Mouse (Mus musculus) limb, embryonic 11.5 days (tissue): ENCODE measurements at regions not wholly inside any gene's neighbourhood (a gene's known extent, or its start where the extent isn't known, plus 50 kb on each side); places are given as distances from the start of the nearest gene placed in this dataset.

Source experiments
- ATAC-seq: fragments of 200-750 bp; cut with Nextera tagmentation; 2 replicates; pipeline ENCODE4 v1.8.0; 2017; ENCODE audit warnings: low read depth; ENCODE audit not compliant: insufficient number of reproducible peaks, low FRiP score, low TSS enrichment
- DNase-seq: peaks from one replicate; pipeline ENCODE4 v3.0.0-alpha.2; 2015; ENCODE audit warnings: low spot score
- H3K27ac ChIP-seq: fragments of 300-500 bp; sonication (generic); replicated peaks from 2 replicates; pipeline ENCODE4 v1.5.1; 2014; ENCODE audit warnings: low read depth, mild to moderate bottlenecking, low read length
- H3K27me3 ChIP-seq: fragments of 300-500 bp; sonication (generic); 2 replicates; pipeline ENCODE4 v1.6.1; 2014; ENCODE audit warnings: mild to moderate bottlenecking, low read length, mixed read lengths; ENCODE audit not compliant: control insufficient read depth, insufficient read depth
- H3K36me3 ChIP-seq: fragments of 300-500 bp; sonication (generic); 2 replicates; pipeline ENCODE4 v1.6.1; 2014; ENCODE audit warnings: mild to moderate bottlenecking, low read length, moderate library complexity, mixed read lengths; ENCODE audit not compliant: control insufficient read depth, insufficient read depth
- H3K4me1 ChIP-seq: fragments of 300-500 bp; sonication (generic); 2 replicates; pipeline ENCODE4 v1.6.1; 2014; ENCODE audit warnings: low read length, mixed read lengths; ENCODE audit not compliant: control insufficient read depth, insufficient read depth
- H3K4me2 ChIP-seq: fragments of 300-500 bp; sonication (generic); 2 replicates; pipeline ENCODE4 v1.6.1; 2014; ENCODE audit warnings: low read depth, mild to moderate bottlenecking, moderate library complexity; ENCODE audit not compliant: severe bottlenecking
- H3K4me3 ChIP-seq: fragments of 300-500 bp; sonication (generic); 2 replicates; pipeline ENCODE4 v1.5.1; 2014; ENCODE audit warnings: low read depth, low read length
- H3K9ac ChIP-seq: fragments of 300-500 bp; sonication (generic); 2 replicates; pipeline ENCODE4 v1.6.1; 2014; ENCODE audit warnings: mild to moderate bottlenecking, low read length
- H3K9me3 ChIP-seq: fragments of 300-500 bp; sonication (generic); 2 replicates; pipeline ENCODE4 v1.6.1; 2016; ENCODE audit warnings: low read length; ENCODE audit not compliant: control insufficient read depth
- WGBS: fragments of 180-500 bp; shearing (Covaris S2); extraction: QIAGEN DNeasy Blood & Tissue Kit; methylation state at CpG from one replicate; pipeline ENCODE4 v1.1.7; 2014; 5-methylcytosine and 5-hydroxymethylcytosine counted together

GRCm38 (mm10) chr3:52792121-52792520 lies 224.9 kb downstream of the Cog6 start:
- Histone ChIP-seq H3K9me3 (no peaks in the 10 kb centered on the region), H3K4me3 (no peak overlapping the region), H3K27ac (no peak overlapping the region), H3K4me2 (no peak overlapping the region), H3K4me1 (no peaks in the 10 kb centered on the region), H3K27me3 (no peaks in the 10 kb centered on the region), H3K9ac (no peak overlapping the region), H3K36me3 (no peaks in the 10 kb centered on the region)
- ATAC-seq (no peak), DNase-seq (no peak)
- 50% methylated on average over 5 of the region's 5 CpGs for whole genome bisulfite sequencing

GRCm38 (mm10) chr3:52790942-52791341 lies 226.1 kb downstream of the Cog6 start:
- no peak for DNase-seq
- ATAC-seq, result no peak
- 90% methylated on average over 2 of the region's 2 CpGs for WGBS
- no peaks in the 10 kb centered on the region for H3K4me1 ChIP-seq
- H3K27ac ChIP-seq, result no peak overlapping the region
- no peaks in the 10 kb centered on the region for H3K27me3 ChIP-seq
- H3K9ac ChIP-seq, result no peak overlapping the region
- no peak overlapping the region for H3K4me2 ChIP-seq
- no peaks in the 10 kb centered on the region for H3K36me3 ChIP-seq
- H3K4me3 ChIP-seq, result no peak overlapping the region
- H3K9me3 ChIP-seq, result no peaks in the 10 kb centered on the region

GRCm38 (mm10) chr3:52787964-52788760 lies 228.9 kb downstream of the Cog6 start:
- H3K27ac ChIP-seq, result no peak overlapping the region
- ATAC-seq (no peak), DNase-seq (no peak)
- H3K4me2 ChIP-seq, result no peak overlapping the region
- H3K36me3 ChIP-seq, result no peaks in the 10 kb centered on the region
- H3K4me3 ChIP-seq, result no peak overlapping the region
- H3K4me1 ChIP-seq, result no peaks in the 10 kb centered on the region
- H3K9me3 ChIP-seq, result no peaks in the 10 kb centered on the region
- no peak overlapping the region for H3K9ac ChIP-seq
- no peaks in the 10 kb centered on the region for H3K27me3 ChIP-seq
- 93% methylated on average over 10 of the region's 10 CpGs for WGBS

- H3K27ac ChIP-seq, result no peak overlapping the region
- DNase-seq (no peak), ATAC-seq (no peak)
- H3K27me3 ChIP-seq, result no peaks in the 10 kb centered on the region
- no peaks in the 10 kb centered on the region for H3K9me3 ChIP-seq
- no peaks in the 10 kb centered on the region for H3K36me3 ChIP-seq
- H3K4me2 ChIP-seq, result no peak overlapping the region
- H3K4me1 ChIP-seq, result no peaks in the 10 kb centered on the region
- WGBS, result 67% methylated on average over 1 of the region's 1 CpGs
- H3K9ac ChIP-seq, result no peak overlapping the region
- no peak overlapping the region for H3K4me3 ChIP-seq
These were observed 231.4 kb downstream of the Cog6 start for GRCm38 (mm10) chr3:52785595-52785994.

GRCm38 (mm10) chr3:52784476-52784875 lies 232.6 kb downstream of the Cog6 start:
- H3K4me2 ChIP-seq, result no peak overlapping the region
- no peaks in the 10 kb centered on the region for H3K36me3 ChIP-seq
- H3K9me3 ChIP-seq, result no peaks in the 10 kb centered on the region
- DNase-seq, result no peak
- WGBS, result 54% methylated on average over 7 of the region's 7 CpGs
- no peaks in the 10 kb centered on the region for H3K4me1 ChIP-seq
- no peak overlapping the region for H3K4me3 ChIP-seq
- no peak overlapping the region for H3K27ac ChIP-seq
- H3K9ac ChIP-seq, result no peak overlapping the region
- no peaks in the 10 kb centered on the region for H3K27me3 ChIP-seq
- no peak for ATAC-seq

GRCm38 (mm10) chr3:52782576-52782975 lies 234.5 kb downstream of the Cog6 start:
- H3K9ac ChIP-seq, result no peak overlapping the region
- 90% methylated on average over 5 of the region's 5 CpGs for WGBS
- no peak for DNase-seq
- no peaks in the 10 kb centered on the region for H3K36me3 ChIP-seq
- H3K4me2 ChIP-seq, result no peak overlapping the region
- H3K9me3 ChIP-seq, result no peaks in the 10 kb centered on the region
- H3K4me1 ChIP-seq, result no peaks in the 10 kb centered on the region
- no peak overlapping the region for H3K27ac ChIP-seq
- no peaks in the 10 kb centered on the region for H3K27me3 ChIP-seq
- no peak for ATAC-seq
- no peak overlapping the region for H3K4me3 ChIP-seq

GRCm38 (mm10) chr3:52781521-52781920 lies 235.5 kb downstream of the Cog6 start:
- Histone ChIP-seq H3K9ac (no peak overlapping the region), H3K27ac (no peak overlapping the region), H3K36me3 (no peaks in the 10 kb centered on the region), H3K4me3 (no peak overlapping the region), H3K4me2 (no peak overlapping the region), H3K4me1 (no peaks in the 10 kb centered on the region), H3K9me3 (no peaks in the 10 kb centered on the region), H3K27me3 (no peaks in the 10 kb centered on the region)
- DNase-seq (no peak), ATAC-seq (no peak)
- WGBS, result 86% methylated on average over 3 of the region's 3 CpGs

GRCm38 (mm10) chr3:52780356-52780755 lies 236.7 kb downstream of the Cog6 start:
- no peaks in the 10 kb centered on the region for H3K4me1 ChIP-seq
- H3K27ac ChIP-seq, result no peak overlapping the region
- no peak overlapping the region for H3K4me3 ChIP-seq
- H3K9ac ChIP-seq, result no peak overlapping the region
- no peak overlapping the region for H3K4me2 ChIP-seq
- H3K9me3 ChIP-seq, result no peaks in the 10 kb centered on the region
- no peak for ATAC-seq
- no peak for DNase-seq
- WGBS, result 79% methylated on average over 8 of the region's 8 CpGs
- H3K27me3 ChIP-seq, result no peaks in the 10 kb centered on the region
- H3K36me3 ChIP-seq, result no peaks in the 10 kb centered on the region

GRCm38 (mm10) chr3:52775875-52776274 lies 241.2 kb downstream of the Cog6 start:
- no peak overlapping the region for H3K4me3 ChIP-seq
- no peaks in the 10 kb centered on the region for H3K27me3 ChIP-seq
- H3K4me1 ChIP-seq, result no peaks in the 10 kb centered on the region
- no peak for DNase-seq
- no peak overlapping the region for H3K27ac ChIP-seq
- H3K4me2 ChIP-seq, result no peak overlapping the region
- WGBS, result 84% methylated on average over 4 of the region's 4 CpGs
- H3K9me3 ChIP-seq, result no peaks in the 10 kb centered on the region
- no peak overlapping the region for H3K9ac ChIP-seq
- ATAC-seq, result no peak
- no peaks in the 10 kb centered on the region for H3K36me3 ChIP-seq
